In the genomic region with DNA sequence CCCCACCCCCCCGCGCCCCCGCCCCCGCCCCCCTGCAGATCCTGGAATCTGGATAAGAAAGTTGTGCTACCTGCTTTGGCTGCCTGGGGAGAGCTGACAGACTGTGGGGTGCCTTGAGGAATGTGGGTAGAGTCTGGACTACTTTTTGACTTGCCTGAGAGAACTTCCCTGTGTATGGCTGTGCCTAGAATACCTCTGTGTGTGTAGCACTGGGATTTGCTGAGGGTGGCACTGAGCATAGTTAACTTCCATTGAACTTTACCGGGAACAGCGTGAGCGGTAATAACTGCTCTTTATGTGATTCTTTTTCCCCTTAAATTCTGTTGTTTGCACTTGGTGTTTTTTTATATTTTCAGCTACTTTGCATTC, we compare ENCODE assay signal across 10 mouse cellular contexts.
DNase-seq lines count a peak whose midpoint lies in the region; ATAC-seq and TF ChIP-seq lines count a peak whose summit lies in the region.
"Had no signal": no experiment of that assay in that cellular context is flagged by ENCODE, and none has a peak within 500 bp of the region (broad histone marks: within the 10 kb centered on the region; RNA-seq: fewer than 3 reads in every experiment).

No protein-coding gene starts in this region.

- no peak for TF ChIP-seq EP300 in liver, postnatal 0 days (IDR thresholded peaks at IDR 0.05; ENCODE audit: low read depth)

- no peak overlapping the region for H3K4me2 ChIP-seq in forebrain, embryonic 11.5 days (ENCODE audit: low read depth, low read length, severe bottlenecking)
- no peak overlapping the region for H3K4me2 ChIP-seq in forebrain, embryonic 15.5 days (replicated peaks)
- H3K4me2 ChIP-seq in kidney, embryonic 15.5 days: peak overlapping the region; percentile 44
- H3K4me2 ChIP-seq in hindbrain, embryonic 13.5 days: no peak overlapping the region
- peak overlapping the region; percentile 54 for H3K4me2 ChIP-seq in liver, postnatal 0 days (ENCODE audit: low read depth, low read length)

- H3K4me3 ChIP-seq in forebrain, embryonic 11.5 days (ENCODE audit: low read depth, low read length): no peak overlapping the region
- no peak overlapping the region for H3K4me3 ChIP-seq in forebrain, embryonic 15.5 days
- H3K4me3 ChIP-seq in kidney, embryonic 15.5 days (replicated peaks): 0 out of 2 replicates have a peak overlapping the region, but pooled peaks have one; percentile 3
- H3K4me3 ChIP-seq in hindbrain, embryonic 13.5 days: no peak overlapping the region
- H3K4me3 ChIP-seq in liver, postnatal 0 days (ENCODE audit: low read depth, low read length): peak overlapping the region; percentile 34

- 0 out of 2 replicates have a peak, but pooled peaks have one; percentile 2 for ATAC-seq in forebrain, embryonic 11.5 days (replicated peaks; ENCODE audit: low FRiP score)
- no peak for ATAC-seq in forebrain, embryonic 15.5 days (replicated peaks)
- ATAC-seq in kidney, embryonic 15.5 days (replicated peaks; ENCODE audit: low FRiP score): peak; percentile 58; the same call in 1 of the 2 replicates
- 0 out of 2 replicates have a peak, but pooled peaks have one; percentile 33 for ATAC-seq in hindbrain, embryonic 13.5 days (ENCODE audit: low FRiP score)
- ATAC-seq in liver, postnatal 0 days: peak; percentile 65

- no peak for TF ChIP-seq CTCF in liver, postnatal 0 days (IDR thresholded peaks at IDR 0.05; ENCODE audit: low read depth)

- no peaks in the 10 kb centered on the region for H3K27me3 ChIP-seq in forebrain, embryonic 11.5 days (ENCODE audit: control insufficient read depth, insufficient read depth, low read length)
- no peaks in the 10 kb centered on the region for H3K27me3 ChIP-seq in forebrain, embryonic 15.5 days
- no peaks in the 10 kb centered on the region for H3K27me3 ChIP-seq in kidney, embryonic 15.5 days
- no peaks in the 10 kb centered on the region for H3K27me3 ChIP-seq in hindbrain, embryonic 13.5 days
- no peaks in the 10 kb centered on the region for H3K27me3 ChIP-seq in liver, postnatal 0 days (ENCODE audit: insufficient read depth, low read length)

- DNase-seq in forebrain, embryonic 11.5 days (ENCODE audit: low spot score): no peak
- no peak for DNase-seq in kidney, postnatal 25 days
- no peak for DNase-seq in liver, postnatal 0 days
- DNase-seq in layer of hippocampus, postnatal 36 days: no peak
- DNase-seq in cerebellum, adult 8-10 months: no peak
- DNase-seq: kidney, postnatal 36 days; right cerebral cortex, postnatal 14 days had no signal

- no peaks in the 10 kb centered on the region for H3K36me3 ChIP-seq in forebrain, embryonic 11.5 days (ENCODE audit: control insufficient read depth, insufficient read depth, low read length)
- no peaks in the 10 kb centered on the region for H3K36me3 ChIP-seq in forebrain, embryonic 15.5 days
- H3K36me3 ChIP-seq in kidney, embryonic 15.5 days: no peaks in the 10 kb centered on the region
- H3K36me3 ChIP-seq in hindbrain, embryonic 13.5 days: no peaks in the 10 kb centered on the region
- no peaks in the 10 kb centered on the region for H3K36me3 ChIP-seq in liver, postnatal 0 days (replicated peaks; ENCODE audit: insufficient read depth, low read length)

- peaks cover 10% of the 10 kb centered on the region for H3K4me1 ChIP-seq in forebrain, embryonic 11.5 days (replicated peaks; ENCODE audit: control insufficient read depth, insufficient read depth, low read length)
- 0 out of 2 replicates have a peak, but pooled peaks cover 8% of the 10 kb centered on the region for H3K4me1 ChIP-seq in forebrain, embryonic 15.5 days
- peaks cover 30% of the 10 kb centered on the region for H3K4me1 ChIP-seq in kidney, embryonic 15.5 days
- H3K4me1 ChIP-seq in hindbrain, embryonic 13.5 days (replicated peaks): peaks cover 23% of the 10 kb centered on the region
- H3K4me1 ChIP-seq in liver, postnatal 0 days (ENCODE audit: insufficient read depth): no peaks in the 10 kb centered on the region

- no peak overlapping the region for H3K9ac ChIP-seq in forebrain, embryonic 11.5 days (ENCODE audit: low read length)
- H3K9ac ChIP-seq in forebrain, embryonic 15.5 days (replicated peaks): no peak overlapping the region
- no peak overlapping the region for H3K9ac ChIP-seq in kidney, embryonic 15.5 days
- H3K9ac ChIP-seq in hindbrain, embryonic 13.5 days: no peak overlapping the region
- H3K9ac ChIP-seq in liver, postnatal 0 days (replicated peaks): no peak overlapping the region

- 20% methylated on average over 7 of the region's 7 CpGs for WGBS in forebrain, embryonic 11.5 days
- WGBS in forebrain, embryonic 15.5 days: 17% methylated on average over 7 of the region's 7 CpGs
- 23% methylated on average over 7 of the region's 7 CpGs for WGBS in kidney, embryonic 15.5 days
- 19% methylated on average over 7 of the region's 7 CpGs for WGBS in hindbrain, embryonic 13.5 days
- WGBS in liver, postnatal 0 days (ENCODE audit: insufficient replicate concordance): 65% methylated on average over 3 of the region's 7 CpGs

- no peaks in the 10 kb centered on the region for H3K9me3 ChIP-seq in forebrain, embryonic 11.5 days (ENCODE audit: control insufficient read depth, low read length)
- H3K9me3 ChIP-seq in forebrain, embryonic 15.5 days: no peaks in the 10 kb centered on the region
- no peaks in the 10 kb centered on the region for H3K9me3 ChIP-seq in kidney, embryonic 15.5 days (replicated peaks)
- no peaks in the 10 kb centered on the region for H3K9me3 ChIP-seq in hindbrain, embryonic 13.5 days
- no peaks in the 10 kb centered on the region for H3K9me3 ChIP-seq in liver, postnatal 0 days (ENCODE audit: low read length)

- no peak overlapping the region for H3K27ac ChIP-seq in forebrain, embryonic 11.5 days (ENCODE audit: low read depth, low read length)
- no peak overlapping the region for H3K27ac ChIP-seq in forebrain, embryonic 15.5 days (replicated peaks)
- no peak overlapping the region for H3K27ac ChIP-seq in kidney, embryonic 15.5 days
- H3K27ac ChIP-seq in hindbrain, embryonic 13.5 days: no peak overlapping the region
- no peak overlapping the region for H3K27ac ChIP-seq in liver, postnatal 0 days (ENCODE audit: low read depth)

Comparison
In these comparisons a context has a peak if more than half of its experiments do, and no peak if none do; other contexts are left out.
1. H3K4me2 ChIP-seq: peak in kidney, embryonic 15.5 days (single experiment) and liver, postnatal 0 days (single experiment); none in forebrain, embryonic 11.5 days (single experiment), forebrain, embryonic 15.5 days (single experiment) and hindbrain, embryonic 13.5 days (single experiment).
2. H3K4me3 ChIP-seq: peak in kidney, embryonic 15.5 days (single experiment) and liver, postnatal 0 days (single experiment); none in forebrain, embryonic 11.5 days (single experiment), forebrain, embryonic 15.5 days (single experiment) and hindbrain, embryonic 13.5 days (single experiment).